Mouse (Mus musculus) embryonic fibroblast, embryonic 13.5 days (primary cell): ENCODE measurements around the gene Gm20388.

Experiments used
- CTCF ChIP-seq: IDR thresholded peaks from 2 replicates; pipeline ENCODE4 v1.5.1; 2011; ENCODE audit warnings: mild to moderate bottlenecking, control low read depth, low read length, moderate library complexity, borderline replicate concordance; ENCODE audit not compliant: insufficient read depth
- POLR2A ChIP-seq: IDR thresholded peaks from 2 replicates; pipeline ENCODE4 v1.6.1; 2011; ENCODE audit warnings: low read depth, mild to moderate bottlenecking, control low read depth, low read length, moderate library complexity

- no peak for TF ChIP-seq CTCF
- TF ChIP-seq POLR2A, result no peak
These were observed 1444.2 kb downstream of the Gm20388 start for GRCm38 (mm10) chr8:121354844-121355243.
